Mouse (Mus musculus) left cerebral cortex, postnatal 36 days (tissue): ENCODE data around the gene Srrt. TPM values are rescaled to one million over a fixed set of nuclear protein-coding genes. Genes with fewer than 3 reads are reported as not detected.
A peak's percentile ranks its signal among the peaks of the same experiment; 100 is the strongest.

Experiments used
- DNase-seq, 2 experiments: peaks; one replicate each; pipeline ENCODE4 v3.0.0; 2021 to 2022; ENCODE audit warnings: low spot score in 2 of 2, mixed read lengths in 1 of 2
- intact Hi-C: fragments of 180-260 bp; cut with DNase I; formaldehyde crosslinking; loops from one replicate; pipeline ENCODE4 v1.15.1; 2025
- total RNA-seq, 2 experiments: library from RNA; stranded (reverse); gene quantifications; 2 replicates each; pipeline ENCODE4 v1.2.3; 2021

Srrt gene
- 100 to 1,000 TPM; 132 to 230 TPM for total RNA-seq

DNA sequence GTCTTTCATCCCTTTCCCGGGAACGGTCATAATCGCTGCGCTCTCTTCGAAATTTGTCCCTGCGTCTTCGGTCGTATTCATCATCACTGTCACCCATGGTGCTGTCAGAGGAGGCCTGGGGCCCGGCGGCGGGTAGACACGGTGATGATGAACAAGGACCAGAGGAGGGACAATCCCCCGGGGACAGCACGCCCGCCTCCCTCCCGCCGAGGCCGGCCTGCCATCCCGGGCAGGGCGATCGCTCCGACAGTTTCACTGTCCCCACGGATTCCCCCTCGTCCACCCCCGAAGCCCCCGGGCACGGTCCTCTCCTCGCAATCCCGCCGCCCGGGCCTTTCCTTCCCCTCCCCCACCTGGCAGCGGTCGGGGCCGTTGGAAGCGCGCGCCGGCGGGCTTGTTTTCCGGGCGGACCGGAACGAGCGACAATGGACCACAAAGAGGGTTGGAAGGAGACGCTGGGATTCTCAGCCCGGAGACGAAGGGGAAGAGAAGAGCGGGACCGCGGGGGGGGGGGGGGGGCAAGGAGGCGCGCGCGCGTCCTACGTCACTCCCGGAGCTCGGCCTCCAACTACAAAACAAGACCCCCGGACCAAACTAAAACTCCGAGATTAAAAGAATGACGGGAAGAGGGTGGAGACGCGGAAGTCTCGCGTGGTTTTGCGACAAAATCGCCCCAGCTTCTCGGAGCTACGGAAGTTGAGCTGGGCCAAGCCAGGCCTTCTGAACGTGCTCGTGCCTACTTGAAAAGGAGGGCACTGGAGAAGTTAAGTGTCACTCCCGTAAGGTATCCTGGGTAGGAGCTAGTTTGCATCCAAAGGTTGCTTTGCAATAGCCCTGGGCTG lies at the start of gene Srrt:
Srrt (minus strand) TSS at position 604 of the 842 bp plus-strand sequence.
- intact Hi-C loops, result loop anchor here (2.0 kb wide), 1 partner anchor 18 kb away; no protein-coding TSS in a partner anchor
- DNase-seq, result peak; percentile 93 to 94

DNA sequence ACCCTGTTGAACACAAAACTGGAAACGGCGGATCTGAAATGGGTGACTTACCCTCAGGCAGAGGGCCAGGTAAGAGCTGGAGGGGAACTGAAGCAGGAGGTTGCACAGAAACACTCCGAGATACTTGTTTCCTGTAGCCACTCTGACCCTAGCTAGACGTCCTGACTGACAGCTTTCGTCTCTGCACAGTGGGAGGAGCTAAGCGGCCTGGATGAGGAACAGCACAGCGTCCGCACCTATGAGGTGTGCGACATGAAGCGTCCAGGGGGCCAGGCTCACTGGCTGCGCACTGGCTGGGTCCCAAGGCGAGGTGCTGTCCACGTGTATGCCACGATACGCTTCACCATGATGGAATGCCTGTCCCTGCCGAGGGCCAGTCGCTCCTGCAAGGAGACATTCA lies 46.6 kb upstream of the Srrt start:
- intact Hi-C loops, result no loop called here
- no peak for DNase-seq

DNA sequence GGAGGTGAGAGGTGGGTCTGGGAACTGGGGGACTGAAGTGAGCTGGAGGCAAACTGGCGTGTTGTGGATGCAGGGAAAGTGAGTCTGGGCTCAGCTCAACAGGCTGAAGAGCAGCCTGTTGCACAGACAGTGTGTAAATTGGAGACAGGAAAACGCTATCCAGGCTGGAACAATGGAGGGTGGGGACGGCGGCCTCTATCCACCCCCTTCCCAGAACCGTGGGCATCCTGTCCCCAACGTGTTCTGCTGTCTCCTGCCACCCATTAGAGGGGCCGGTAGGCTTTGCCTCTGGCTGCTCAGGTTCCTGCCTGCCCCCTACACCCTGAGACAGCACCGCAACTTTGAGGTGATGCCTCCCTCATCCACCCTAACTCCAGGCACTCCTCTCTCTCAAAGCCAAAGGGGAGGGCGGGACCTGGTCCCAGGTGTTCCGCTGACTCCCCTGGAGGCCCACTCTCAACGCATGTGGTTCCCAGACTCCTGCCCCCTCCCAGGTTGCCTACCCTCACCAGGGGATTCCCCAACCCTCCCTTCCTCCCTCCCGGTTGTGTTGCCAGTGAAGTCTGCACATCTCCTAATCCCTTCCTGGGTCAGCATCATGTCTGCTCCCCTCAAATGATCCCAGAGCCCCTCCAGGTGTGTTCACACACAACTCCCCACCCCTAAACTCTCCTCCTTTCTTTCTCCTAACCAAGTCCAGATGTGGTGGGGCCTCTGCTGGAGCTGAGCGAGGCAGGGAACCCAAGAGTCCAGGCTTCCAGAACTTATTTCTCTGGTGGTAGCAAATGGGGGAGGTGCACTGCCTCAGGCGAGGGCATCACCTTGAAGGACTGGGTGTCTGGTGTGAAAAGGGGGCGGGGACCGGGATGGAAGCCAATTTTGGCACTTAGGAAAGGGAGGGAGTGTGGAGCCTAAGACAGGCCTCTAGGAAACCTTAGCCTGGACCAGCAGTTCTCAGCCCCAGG lies 44.8 kb upstream of the Srrt start:
- no peak for DNase-seq
- intact Hi-C loops, result no loop called here

DNA sequence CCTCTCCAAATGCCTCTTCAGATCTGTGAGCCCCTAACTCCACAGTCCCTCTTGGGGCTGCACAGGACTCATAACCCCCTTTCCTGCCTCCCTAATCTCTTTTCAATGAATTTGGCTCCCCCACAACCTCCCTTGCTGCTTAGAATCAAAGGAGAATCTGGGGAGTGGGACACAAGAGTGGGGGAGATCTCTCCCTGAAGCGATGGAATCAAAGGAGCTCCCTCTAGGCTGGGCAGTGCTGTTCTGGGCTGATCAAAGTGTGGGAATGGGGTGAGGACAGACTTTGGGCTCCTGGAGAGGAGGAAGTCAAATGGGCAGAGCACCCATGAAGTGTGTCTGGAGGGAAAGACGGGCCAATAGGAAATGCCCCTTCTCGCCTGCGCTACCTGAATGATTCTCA lies 43.9 kb upstream of the Srrt start:
- intact Hi-C loops, result no loop called here
- no peak for DNase-seq

DNA sequence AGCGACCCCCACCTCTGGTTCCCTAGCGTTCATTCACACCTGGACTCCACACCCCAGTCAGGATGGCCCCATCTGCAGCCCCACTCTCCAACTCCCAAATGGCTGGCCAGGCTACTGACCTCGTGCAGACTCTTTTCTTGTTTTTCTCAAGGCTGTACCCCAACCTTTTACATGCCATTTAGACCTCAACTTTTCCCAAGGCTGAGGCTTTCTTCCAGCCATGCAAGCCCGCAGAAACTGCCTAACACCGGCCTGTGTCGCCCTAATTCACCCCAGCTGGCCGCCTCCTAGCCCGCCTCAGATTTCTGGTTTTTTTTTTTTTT lies 43.5 kb upstream of the Srrt start:
- intact Hi-C loops, result no loop called here
- no peak for DNase-seq

DNA sequence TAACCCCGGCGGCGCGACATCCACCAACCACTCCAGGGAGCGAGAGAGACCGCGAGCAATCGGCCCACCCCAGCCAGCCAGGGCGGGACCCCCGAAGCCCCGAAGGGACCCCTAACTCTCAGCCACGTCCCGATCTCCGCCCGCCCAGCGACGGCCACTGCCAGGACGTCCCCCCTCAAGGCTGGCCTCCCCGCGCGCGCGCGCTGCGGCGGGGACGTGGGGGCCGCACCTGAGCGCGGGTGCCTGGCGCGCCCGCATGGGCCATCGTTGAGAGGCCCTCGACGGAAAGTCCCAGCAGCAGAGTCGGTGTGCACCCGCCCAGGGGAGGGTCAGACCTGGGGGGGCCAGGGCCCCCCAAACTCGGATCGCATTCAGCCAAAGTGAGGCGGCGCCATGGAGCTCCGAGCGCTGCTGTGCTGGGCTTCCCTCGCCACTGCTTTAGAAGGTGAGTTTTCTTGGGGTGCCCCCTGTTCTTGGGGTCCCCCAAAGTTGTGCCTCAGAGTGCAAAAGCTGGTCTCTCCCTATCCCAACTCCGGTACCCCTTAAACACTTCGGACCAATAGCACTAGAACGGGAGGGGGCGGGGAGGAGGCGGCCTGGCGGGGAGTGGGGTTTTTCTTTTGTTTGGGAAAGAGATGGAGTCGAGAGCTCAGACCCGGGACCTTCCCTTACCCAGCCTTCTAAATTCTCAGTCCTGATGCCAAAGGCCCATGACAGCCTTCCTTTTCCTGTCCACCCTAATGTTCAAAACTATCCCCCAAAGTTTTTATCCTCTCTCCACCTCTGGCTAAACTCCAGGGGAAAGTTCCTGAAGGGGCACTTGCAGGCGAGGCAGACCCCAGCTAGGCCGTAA lies 43.0 kb upstream of the Srrt start:
- intact Hi-C loops, result no loop called here
- no peak for DNase-seq

DNA sequence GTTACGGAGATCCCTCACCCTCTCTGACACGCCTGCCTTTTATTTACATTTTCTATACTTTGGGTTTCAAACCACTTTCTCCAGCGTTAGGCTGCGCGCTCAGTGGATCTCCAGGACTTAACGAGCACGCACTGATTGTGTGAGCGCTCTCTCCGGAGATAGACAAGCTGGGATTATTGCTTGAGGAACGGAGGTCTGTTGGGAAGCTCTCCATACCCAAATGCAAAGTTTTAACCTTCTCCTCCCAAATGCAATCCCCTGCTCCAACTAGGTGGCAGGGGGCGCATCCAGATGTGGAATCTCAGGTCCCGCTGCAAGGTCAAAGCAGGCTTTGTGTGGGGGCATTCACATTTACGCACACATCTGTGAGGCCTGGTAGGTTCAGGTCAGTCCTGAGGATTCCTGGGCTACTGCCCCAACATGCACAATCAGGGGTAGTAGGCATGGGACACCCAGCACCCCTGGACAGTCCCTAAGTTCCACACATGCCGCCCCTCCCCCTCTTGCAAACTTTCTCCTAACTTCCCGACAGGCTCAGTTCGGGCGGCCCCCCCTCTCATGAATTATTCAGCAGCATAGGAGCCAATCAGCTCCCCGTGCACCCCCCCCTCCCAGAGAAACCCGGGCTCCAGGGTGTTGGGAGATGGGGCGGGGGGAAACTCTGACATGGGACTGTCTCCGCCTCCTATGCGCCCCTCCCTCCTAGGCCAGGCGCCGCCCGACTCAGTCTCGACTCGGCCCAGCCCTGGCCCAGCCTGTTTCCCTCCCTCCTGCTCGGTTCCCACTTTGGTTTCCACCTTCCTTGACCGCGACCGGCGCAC lies 42.1 kb upstream of the Srrt start, which contains the start of gene Ephb4:
Ephb4 (plus strand) TSS at position 726 of the 821 bp plus-strand sequence.
- DNase-seq, result peak; percentile 26 to 55
- intact Hi-C loops, result no loop called here

DNA sequence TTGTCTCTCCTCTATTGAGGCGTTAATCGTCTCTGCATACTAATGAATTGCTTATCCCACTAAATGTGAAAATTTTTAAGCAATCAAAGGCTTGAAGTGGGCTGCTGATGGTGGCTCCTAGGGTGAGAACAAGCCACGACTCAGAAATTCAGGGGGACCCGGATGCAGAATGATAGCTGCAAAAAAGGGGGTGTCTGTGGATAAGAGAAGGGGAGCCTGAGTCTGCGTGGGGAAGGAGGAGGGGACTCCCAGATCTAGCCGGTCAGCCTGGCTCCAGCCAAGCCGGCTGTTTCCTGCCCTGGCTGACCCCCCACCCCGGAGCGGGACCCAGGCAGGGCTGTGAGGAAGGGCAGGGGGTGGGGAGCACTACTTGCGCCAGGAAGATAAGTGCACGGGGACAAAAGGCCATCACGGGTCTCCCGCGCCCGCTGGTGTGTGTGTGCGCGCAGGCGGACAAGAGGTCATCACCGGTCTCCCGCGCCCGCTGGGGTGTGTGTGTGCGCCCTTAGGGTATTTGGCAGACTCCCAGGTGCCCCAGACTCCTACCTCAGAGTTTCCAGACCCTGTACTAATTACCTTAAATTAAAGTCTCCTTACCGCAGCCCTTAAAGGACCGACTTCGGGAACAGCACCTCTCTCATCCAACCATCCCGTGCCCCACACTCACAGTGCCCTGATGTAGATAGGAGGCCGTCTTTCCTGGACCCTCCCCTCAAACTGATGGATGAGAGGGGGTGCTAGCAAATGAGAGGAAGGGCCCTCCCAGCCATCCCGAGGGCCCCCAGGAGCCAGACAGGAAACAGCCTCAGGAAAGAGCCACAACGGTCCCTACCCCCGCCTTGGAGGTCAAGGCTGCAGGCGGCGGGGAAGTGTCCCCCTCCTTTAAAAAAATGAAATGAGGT lies 41.3 kb upstream of the Srrt start:
- no peak for DNase-seq
- intact Hi-C loops, result no loop called here

DNA sequence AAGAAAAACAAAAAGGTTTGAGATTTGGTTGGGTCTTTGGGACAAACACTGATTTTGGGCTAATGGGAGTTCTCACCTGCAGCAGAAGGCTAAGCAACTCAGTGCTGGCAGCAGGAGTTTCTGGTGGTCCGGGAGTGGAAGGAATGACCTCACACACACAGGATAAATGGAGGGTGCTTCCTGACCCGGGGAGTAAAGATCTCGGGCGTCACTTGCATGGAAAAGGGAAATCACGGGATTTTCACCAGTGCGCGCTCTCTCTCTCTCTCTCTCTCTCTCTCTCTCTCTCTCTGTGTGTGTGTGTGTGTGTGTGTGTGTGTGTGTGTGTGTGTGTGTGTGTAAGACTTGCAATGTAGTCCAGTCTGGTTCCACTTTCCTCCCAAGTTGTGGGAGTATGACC lies 40.4 kb upstream of the Srrt start:
- DNase-seq, result no peak
- intact Hi-C loops, result no loop called here

DNA sequence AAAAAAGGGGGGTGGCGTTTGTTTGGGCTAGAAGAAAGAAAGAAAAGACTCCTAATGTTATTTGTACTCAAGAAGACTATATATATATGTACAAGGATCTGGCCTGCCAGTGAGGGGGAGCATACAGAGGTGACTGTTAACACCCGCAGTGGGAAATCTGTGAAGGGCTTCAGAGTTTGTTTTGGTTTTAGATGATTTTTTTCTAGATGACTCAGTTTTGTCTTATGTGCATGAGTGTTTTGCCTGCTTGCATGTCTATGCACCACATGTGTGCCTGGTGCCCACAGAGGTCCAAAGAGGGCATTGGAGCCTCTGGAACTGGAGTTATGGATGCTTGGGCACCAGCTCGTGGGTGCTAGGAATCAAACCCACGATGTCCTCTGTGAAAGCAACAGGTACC lies 39.5 kb upstream of the Srrt start:
- no peak for DNase-seq
- intact Hi-C loops, result no loop called here

DNA sequence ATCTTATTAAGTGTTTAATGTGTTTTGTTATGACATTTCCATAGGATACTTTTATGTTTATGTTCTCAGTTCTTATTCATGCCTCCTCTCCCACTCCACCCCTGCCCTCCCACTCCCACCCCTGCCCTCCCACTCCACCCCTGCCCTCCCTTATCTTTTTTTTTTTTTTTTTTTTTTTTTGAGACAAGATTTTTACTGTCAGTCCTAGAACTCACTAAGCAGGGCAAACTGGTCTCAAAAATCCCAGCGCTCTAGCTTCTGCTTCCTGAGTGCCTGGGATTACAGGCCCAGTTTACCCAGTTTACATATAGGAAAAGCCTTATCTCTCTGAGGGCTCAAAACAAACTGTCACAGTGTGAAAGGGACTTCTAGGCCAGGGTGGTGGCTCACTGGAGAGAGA lies 38.9 kb upstream of the Srrt start:
- no peak for DNase-seq
- intact Hi-C loops, result no loop called here

DNA sequence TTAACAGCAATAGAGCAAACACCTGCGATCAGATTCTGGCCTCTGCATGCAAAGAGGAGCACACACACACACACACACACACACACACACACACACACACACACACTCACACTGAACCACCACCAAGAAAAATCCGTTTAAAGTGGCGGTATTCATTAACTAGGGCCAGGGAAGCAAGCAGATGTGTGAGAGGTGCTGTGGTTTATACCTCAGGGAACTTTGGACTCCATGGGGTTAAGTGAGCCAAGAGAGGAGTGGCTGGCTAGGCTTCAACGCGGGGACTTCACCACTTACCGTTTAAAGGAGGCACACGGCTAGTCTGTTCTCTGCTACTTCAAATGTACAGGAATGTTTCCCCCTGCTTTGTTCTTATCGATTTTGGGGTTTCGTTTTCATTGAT lies 38.3 kb upstream of the Srrt start:
- no peak for DNase-seq
- intact Hi-C loops, result no loop called here

DNA sequence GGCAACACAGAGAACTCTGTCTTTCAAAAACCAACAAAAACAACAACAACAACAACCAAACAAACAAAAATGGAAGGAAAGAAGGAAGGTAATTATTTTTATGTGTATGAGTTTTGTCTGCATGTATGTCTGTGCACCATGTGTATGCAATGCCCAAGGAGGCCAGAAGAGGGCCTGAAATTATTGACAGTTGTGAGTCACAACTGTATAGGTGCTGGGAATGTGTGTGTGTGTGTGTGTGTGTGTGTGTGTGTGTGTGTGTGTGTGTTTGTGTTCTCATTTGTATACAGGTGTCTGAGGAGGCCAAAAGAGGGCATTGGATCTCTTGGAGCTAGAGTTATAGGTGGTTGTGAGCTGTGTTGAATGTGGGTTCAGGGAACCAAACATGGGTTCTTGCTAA lies 36.4 kb upstream of the Srrt start:
- intact Hi-C loops, result no loop called here
- no peak for DNase-seq

DNA sequence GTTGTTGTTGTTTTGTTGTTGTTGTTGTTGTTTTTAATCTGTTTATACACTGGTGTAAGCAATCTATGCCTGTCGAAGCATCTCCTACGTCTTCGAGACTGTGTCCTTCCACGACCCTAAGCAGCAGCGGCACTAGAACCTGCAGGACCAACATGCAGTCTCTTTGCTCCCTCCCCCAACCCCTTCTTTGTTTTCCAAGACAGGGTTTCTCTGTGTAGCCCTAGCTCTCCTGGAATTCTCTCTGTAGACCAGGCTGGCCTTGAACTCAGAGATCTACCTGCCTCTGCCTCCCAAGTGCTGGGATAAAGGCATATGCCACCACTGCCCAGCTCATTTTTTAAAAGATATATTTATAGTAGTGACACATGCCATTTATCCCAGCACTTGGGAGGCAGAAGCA lies 35.9 kb upstream of the Srrt start:
- no peak for DNase-seq
- intact Hi-C loops, result no loop called here

DNA sequence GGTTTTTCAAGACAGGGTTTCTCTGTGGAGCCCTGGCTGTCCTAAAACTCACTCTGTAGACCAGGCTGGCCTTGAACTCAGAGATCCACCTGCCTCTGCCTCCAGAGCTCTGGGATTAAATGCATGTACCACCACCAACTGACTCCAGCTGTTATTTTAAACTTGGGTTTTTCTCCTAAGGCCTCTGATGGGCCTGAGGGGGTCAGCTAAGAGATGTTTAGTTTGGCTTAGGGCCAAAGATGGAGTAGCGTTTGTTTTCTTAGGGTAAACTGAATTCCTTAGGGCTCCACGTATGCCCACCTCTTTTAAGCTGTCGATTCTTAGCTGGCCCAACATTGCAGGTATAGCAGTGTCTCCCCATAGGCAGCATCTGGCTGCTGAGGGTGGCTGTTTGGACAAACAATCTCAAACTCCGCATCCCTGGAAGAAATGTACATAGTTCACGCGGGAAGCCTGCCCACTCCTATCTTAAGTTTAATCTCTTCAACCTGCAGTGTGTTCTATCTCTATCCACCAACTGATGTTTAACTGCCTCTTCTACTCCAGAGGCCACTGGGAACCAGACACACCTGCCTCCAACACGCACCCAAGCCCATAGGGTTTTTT lies 35.0 kb upstream of the Srrt start:
- DNase-seq, result no peak
- intact Hi-C loops, result no loop called here

DNA sequence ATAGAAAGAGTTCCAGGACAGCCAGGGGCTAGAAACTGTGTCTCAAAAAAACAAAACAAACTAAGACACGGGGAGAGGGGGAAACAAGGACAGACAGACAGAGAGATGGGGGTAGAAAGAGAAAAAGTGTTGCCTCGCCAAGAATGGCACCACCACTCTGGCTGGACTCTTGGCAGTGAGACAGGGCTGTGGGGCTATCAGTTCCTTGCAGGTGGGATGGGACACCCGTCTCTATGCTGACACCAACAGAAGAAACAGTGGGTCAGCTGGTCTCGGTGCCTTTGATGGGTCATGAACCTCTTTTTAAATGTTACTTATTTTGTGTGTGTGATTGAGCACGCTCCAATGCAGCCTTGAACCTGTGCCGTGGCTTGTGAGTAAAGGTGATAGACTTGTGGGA lies 32.7 kb upstream of the Srrt start:
- intact Hi-C loops, result no loop called here
- no peak for DNase-seq

DNA sequence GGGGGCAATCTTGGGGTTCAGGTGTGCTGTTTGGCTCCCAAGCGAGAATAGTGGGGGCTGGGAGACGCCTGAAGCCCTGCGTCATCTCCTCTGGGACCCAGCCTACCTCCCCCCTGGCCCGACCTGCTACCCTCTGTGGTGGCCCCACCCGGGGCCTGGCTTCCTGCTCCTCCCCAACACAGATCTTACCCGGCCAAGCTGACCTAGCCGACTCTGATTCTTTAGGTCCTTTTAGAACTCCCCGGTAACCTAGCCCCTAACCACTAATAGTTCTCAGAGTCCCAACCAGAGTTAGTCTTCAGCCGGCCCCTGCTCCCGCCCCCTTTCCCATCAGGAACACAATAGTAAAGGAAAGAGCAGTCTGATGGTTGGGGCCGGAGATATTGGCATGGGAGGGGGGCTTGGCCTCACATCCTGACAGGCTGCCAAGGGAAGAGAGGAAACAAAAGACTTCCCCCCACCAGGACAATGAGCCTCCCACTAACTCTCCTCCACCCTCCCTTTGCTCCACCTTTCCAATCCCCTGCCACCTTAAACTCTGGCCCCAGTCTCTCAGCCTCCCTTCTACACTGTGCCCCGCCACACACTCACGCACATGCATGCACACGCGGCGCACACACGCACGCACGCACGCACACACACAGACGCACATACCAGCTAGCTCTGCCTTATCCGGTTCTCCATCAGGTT lies 32.0 kb upstream of the Srrt start:
- intact Hi-C loops, result loop anchor here (10.0 kb wide), 1 partner anchor 435 kb away; the partner anchor contains the start of gene Ppp1r35
- DNase-seq, result no peak
